Mouse (Mus musculus) gastrocnemius, postnatal 10 days (tissue): ENCODE measurements around the gene Ttc27. TPM values are rescaled to one million over a fixed set of nuclear protein-coding genes. Genes with fewer than 3 reads are reported as not detected.

Source experiments
- DNase-seq: peaks from one replicate; pipeline ENCODE4 v3.0.0; 2021; ENCODE audit warnings: mixed read lengths
- total RNA-seq, 2 experiments: library from RNA; stranded (reverse); gene quantifications; 2 replicates each; pipeline ENCODE4 v1.2.3; 2021

Gene Ttc27
- total RNA-seq, 2 experiments from 2014 or later = 8.3 to 11.2 TPM

DNA sequence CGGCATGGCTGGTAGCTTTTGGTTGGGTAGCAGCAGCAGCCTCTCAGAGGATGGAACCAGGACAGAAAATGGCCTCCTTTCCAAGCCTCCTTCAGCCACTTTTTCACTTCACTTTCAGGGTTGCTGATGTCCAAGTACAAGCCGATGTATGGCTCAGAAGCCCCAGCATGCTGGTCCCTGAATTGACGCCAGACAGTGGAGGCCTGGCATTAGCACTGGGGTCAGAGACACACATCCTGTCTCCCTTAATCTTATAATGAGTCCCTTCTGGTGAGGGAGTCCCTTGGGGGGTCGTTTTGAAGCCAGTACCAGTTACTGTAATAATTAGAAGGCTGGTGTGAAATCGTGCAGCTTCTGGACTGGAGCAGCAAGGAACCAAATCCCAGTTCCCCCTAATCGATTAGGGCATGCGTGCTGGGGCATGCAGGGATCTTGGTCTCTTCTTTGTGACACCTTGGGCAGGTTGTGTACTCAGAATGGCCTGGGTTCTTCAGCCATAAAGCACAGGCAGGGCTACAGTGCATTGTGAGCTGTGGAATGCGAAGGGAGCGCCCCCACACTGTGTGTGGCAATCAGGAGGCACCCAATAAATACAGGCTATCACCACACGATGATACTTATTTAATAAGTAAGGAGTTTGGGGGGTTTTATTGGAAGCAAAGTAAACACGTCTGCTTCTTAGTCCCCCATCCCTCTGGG is 171.5 kb downstream of the Ttc27 start:
- DNase-seq = no peak

- no peak for DNase-seq
These were observed 172.1 kb downstream of the Ttc27 start for GRCm38 (mm10) chr17:74889535-74890117.

DNA sequence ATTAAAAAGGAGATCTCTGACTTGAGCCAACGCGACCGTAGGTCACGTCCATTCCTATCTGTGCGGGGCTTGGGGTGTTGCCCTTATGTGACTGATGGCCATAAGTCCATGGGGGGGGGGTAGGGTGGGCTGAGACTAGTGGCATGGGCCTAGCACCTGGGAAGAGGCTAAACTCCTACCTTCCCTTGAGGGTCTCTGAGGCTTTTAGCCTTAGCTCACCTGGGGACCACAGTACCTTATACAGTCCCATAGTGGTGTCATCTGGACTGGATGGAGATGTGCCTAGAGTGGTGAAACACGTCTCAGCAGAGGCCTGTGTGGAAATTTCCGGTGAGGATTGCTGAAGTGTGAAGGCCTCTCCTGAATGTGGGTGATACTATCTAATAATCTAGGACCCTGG is 184.9 kb downstream of the Ttc27 start:
- no peak for DNase-seq

- no peak for DNase-seq
These were observed 186.1 kb downstream of the Ttc27 start for GRCm38 (mm10) chr17:74903411-74904331.

- DNase-seq = no peak
These were observed 186.8 kb downstream of the Ttc27 start for GRCm38 (mm10) chr17:74904332-74904687.

- DNase-seq = no peak
These were observed 187.4 kb downstream of the Ttc27 start for GRCm38 (mm10) chr17:74904956-74905355.

GRCm38 (mm10) chr17:74912995-74913394 is 195.5 kb downstream of the Ttc27 start:
- no peak for DNase-seq

Other genes starting within 250 kb of the Ttc27 start
- 10 to 100 TPM; 40.4 to 43.3 TPM for gene Yipf4, start 228.2 kb upstream of the Ttc27 start, total RNA-seq
- gene Birc6, start 189.4 kb upstream of the Ttc27 start, total RNA-seq = 10 to 100 TPM; 64.3 to 77.7 TPM